Mouse (Mus musculus): ENCODE results near the gene Tyw5. TPM values are rescaled to one million over a fixed set of nuclear protein-coding genes. Genes with fewer than 3 reads are reported as not detected.

The Tyw5 gene
- polyA plus RNA-seq (2012; ENCODE audit: insufficient read depth, low replicate concordance): 1.4 TPM in 1 of 2 replicates, not detected in the other

DNA sequence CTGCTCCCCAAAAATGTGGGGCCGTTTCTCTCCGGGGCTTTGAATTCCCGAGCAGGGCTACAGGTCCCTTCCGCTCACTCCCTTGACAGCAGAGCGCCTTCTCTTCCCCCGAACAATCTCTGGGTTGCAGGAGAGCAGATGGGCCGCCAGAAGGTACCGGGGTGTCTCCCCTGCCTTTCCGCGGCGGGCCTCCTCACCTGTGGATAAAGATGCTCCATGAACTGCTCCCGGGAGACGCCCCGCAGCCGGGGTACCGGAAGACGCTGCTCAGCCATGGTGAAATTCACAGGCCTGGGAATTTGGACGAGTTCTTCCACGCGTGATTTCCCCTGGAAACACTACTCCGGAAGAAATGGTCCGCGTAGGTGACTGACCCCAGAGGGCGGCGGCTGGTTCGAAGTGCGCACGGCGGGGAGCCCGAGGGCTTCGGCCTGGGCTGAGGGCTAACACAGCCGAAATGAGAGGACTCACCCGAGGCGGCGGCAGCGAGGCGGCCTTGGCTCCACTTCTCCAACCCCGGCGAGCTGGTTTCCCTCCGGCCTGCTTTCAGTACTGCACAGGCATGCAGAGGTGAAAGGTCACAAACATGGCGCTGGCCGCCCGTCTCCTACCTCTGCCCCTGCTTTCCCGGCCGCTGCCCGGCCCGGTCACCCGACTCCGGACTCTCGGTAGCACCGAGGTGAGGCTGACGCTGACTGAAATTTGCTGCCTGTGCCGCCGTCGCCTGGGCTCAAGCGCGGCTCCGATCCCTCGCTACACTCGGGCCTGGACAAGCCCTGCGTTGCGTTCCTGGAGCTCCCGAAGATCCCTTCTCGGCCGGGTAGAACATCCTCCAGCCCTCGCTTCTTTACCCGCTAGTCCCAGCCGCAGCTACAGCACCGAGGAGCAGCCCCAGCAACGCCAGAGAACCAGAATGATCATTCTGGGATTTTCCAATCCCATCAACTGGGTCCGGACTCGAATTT, at the start of gene Tyw5, which contains the start of gene Maip1:
TSS of gene Tyw5 (minus strand) at position 915 of the 965 bp plus-strand sequence.
TSS of gene Maip1 (plus strand) at position 142 of the 965 bp plus-strand sequence.
- Histone ChIP-seq H3K27me3 (replicated peaks) (no peaks in the 10 kb centered on the region), H3K4me3 (replicated peaks) (peak within 1 kb of the TSS; percentile 98), H3K36me3 (replicated peaks; ENCODE audit: low read length) (peaks cover 17% of the 10 kb centered on the region), H3K9me3 (no peaks in the 10 kb centered on the region), H3K4me1 (peaks cover 35% of the 10 kb centered on the region)
- TF ChIP-seq GATA1 (IDR thresholded peaks at IDR 0.05; ENCODE audit: borderline replicate concordance, low read length): no peak
- no peak for TF ChIP-seq FLI1 (IDR thresholded peaks at IDR 0.05; ENCODE audit: low read length)

DNA sequence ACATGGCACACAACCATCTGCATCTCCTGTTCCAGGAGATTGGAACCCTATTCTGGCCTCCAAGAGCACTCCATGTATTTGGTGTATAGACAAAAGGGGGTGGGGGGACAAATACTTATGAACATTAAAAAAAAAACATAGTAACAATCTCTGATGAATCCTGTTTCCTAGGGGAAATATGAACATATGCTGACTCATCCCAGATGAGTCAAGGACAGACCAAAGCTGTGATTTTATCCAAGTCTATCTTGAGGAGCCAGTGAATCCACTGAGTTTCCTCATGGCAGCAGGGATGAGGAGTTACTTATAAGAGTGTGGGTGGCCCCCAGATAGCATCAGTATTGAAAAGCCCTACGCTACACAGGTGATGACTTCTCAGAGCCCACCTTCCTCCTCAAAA, 43.3 kb upstream of the Tyw5 start:
- H3K4me1 ChIP-seq: no peaks in the 10 kb centered on the region
- TF ChIP-seq FLI1 (IDR thresholded peaks at IDR 0.05; ENCODE audit: low read length) (no peak), GATA1 (IDR thresholded peaks at IDR 0.05; ENCODE audit: borderline replicate concordance, low read length) (no peak)
- peaks cover 9% of the 10 kb centered on the region for H3K9me3 ChIP-seq
- no peak overlapping the region for H3K4me3 ChIP-seq (replicated peaks)
- H3K36me3 ChIP-seq (replicated peaks; ENCODE audit: low read length): no peaks in the 10 kb centered on the region
- H3K27me3 ChIP-seq (replicated peaks): peaks cover 2% of the 10 kb centered on the region

DNA sequence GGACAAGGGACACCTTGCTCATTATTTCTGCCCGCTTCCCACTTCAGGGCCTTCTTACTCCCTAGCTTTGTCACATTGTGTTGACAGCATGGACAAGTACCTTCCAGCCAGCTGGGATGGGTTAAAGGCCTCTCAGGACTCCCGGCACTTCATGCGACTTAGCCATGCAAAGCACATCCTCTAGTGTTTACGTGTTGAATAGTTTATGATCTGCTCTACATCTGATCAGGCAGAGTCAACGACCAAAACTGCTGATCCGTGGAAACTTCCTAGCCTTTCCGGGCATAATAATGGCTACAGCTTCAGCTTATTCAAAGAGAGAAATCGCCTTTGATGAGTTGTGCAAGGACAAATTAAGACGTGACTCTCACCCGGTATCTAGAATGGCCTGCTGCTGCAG, 38.8 kb upstream of the Tyw5 start:
- no peaks in the 10 kb centered on the region for H3K4me1 ChIP-seq
- TF ChIP-seq FLI1 (IDR thresholded peaks at IDR 0.05; ENCODE audit: low read length): no peak
- no peak for TF ChIP-seq GATA1 (IDR thresholded peaks at IDR 0.05; ENCODE audit: borderline replicate concordance, low read length)
- no peaks in the 10 kb centered on the region for H3K9me3 ChIP-seq
- H3K27me3 ChIP-seq (replicated peaks): peaks cover 2% of the 10 kb centered on the region
- H3K36me3 ChIP-seq (replicated peaks; ENCODE audit: low read length): no peaks in the 10 kb centered on the region
- H3K4me3 ChIP-seq (replicated peaks): no peak overlapping the region

DNA sequence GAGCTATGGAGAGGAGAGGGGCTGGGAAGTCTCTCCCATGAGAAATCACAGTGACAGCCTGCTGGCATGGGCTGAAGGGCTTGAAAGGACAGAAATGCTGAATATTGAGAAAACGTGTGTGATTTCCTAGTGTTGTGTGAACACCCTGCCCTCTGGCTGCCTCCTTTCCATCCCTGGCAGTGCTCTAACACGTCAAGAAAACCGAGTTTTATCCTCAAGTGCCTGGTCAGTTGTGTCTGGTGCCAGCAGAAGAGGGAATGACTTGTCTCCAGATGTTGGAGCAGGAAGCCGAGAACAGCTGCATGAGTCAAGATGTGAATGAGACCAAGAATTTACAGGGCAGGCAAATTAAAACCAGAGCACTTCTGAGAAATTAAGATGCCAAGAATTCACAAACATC, 33.9 kb upstream of the Tyw5 start:
- peaks cover 9% of the 10 kb centered on the region for H3K27me3 ChIP-seq (replicated peaks)
- 0 out of 2 replicates have a peak, but pooled peaks cover 5% of the 10 kb centered on the region for H3K4me1 ChIP-seq
- H3K36me3 ChIP-seq (replicated peaks; ENCODE audit: low read length): no peaks in the 10 kb centered on the region
- no peaks in the 10 kb centered on the region for H3K9me3 ChIP-seq
- TF ChIP-seq FLI1 (IDR thresholded peaks at IDR 0.05; ENCODE audit: low read length) (no peak), GATA1 (IDR thresholded peaks at IDR 0.05; ENCODE audit: borderline replicate concordance, low read length) (no peak)
- H3K4me3 ChIP-seq (replicated peaks): no peak overlapping the region

DNA sequence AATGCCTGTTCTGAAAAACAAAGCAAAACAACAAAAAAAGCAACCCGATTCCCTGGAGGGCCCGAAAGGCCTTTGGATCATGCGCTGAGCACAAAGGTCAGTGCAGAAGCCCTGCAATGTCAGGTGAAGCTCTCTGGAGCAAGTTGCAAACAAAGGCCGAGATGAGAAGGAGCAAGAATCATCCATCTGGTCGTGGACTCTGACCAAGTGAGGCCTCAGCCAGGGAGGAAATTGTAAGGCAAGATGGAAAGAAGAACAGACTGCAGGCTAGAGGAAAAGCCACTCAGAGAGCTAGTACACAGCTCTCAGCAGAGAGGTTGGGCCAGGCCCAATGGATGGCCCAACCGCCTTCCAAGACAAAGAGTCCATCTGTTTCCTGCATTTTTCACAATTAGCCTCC, 32.1 kb upstream of the Tyw5 start:
- Histone ChIP-seq H3K36me3 (replicated peaks; ENCODE audit: low read length) (no peaks in the 10 kb centered on the region), H3K4me3 (replicated peaks) (no peak overlapping the region), H3K27me3 (replicated peaks) (peaks cover 10% of the 10 kb centered on the region), H3K9me3 (no peaks in the 10 kb centered on the region), H3K4me1 (peaks cover 9% of the 10 kb centered on the region; the same call in 1 of the 2 replicates)
- no peak for TF ChIP-seq FLI1 (IDR thresholded peaks at IDR 0.05; ENCODE audit: low read length)
- TF ChIP-seq GATA1 (IDR thresholded peaks at IDR 0.05; ENCODE audit: borderline replicate concordance, low read length): no peak

DNA sequence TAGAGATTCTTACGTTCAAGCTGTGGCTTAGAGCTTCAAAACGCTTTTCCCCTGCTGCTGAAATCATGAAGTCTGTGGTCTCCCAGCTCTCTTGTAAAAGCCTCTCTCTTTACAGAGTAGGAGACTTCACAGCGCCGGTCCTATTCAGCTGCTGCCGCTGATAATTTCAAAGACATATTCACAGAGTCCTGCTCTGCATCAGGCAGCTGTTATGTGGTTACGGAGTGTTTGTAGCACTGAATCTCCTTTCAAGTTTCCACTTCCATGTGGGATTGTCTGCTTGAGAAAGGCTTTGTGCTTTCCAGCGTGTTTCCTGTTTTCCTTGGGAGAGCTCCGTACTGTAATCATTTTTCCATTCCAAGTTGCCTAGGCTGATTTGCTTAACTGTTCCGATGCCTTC, 30.1 kb upstream of the Tyw5 start:
- TF ChIP-seq GATA1 (IDR thresholded peaks at IDR 0.05; ENCODE audit: borderline replicate concordance, low read length): no peak
- no peak for TF ChIP-seq FLI1 (IDR thresholded peaks at IDR 0.05; ENCODE audit: low read length)
- no peak overlapping the region for H3K4me3 ChIP-seq (replicated peaks)
- H3K9me3 ChIP-seq: no peaks in the 10 kb centered on the region
- peaks cover 9% of the 10 kb centered on the region; the same call in 1 of the 2 replicates for H3K4me1 ChIP-seq
- H3K36me3 ChIP-seq (replicated peaks; ENCODE audit: low read length): no peaks in the 10 kb centered on the region
- peaks cover 12% of the 10 kb centered on the region for H3K27me3 ChIP-seq (replicated peaks)

DNA sequence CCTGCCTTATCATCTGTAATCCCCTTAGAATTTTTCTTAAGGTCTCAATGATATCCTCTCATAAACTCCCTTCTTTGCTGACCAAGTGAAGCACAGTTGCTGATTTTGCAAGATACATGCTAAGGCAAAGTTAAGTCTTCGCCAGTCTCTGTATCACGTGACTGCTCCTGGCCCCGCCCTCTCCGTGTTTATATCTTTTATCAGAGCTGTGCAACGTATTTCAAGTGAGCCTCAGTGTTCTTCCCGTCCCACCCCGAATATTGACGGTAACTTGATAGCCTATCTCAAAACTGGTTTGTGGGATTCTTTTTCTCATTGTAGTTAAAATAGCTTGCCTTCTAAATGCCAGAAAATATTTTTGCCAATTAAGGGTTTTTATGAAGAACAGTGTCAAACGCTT, 29.5 kb upstream of the Tyw5 start:
- peaks cover 16% of the 10 kb centered on the region for H3K27me3 ChIP-seq (replicated peaks)
- H3K4me3 ChIP-seq (replicated peaks): no peak overlapping the region
- no peaks in the 10 kb centered on the region for H3K36me3 ChIP-seq (replicated peaks; ENCODE audit: low read length)
- H3K4me1 ChIP-seq: peaks cover 9% of the 10 kb centered on the region; the same call in 1 of the 2 replicates
- no peak for TF ChIP-seq GATA1 (IDR thresholded peaks at IDR 0.05; ENCODE audit: borderline replicate concordance, low read length)
- no peak for TF ChIP-seq FLI1 (IDR thresholded peaks at IDR 0.05; ENCODE audit: low read length)
- no peaks in the 10 kb centered on the region for H3K9me3 ChIP-seq

DNA sequence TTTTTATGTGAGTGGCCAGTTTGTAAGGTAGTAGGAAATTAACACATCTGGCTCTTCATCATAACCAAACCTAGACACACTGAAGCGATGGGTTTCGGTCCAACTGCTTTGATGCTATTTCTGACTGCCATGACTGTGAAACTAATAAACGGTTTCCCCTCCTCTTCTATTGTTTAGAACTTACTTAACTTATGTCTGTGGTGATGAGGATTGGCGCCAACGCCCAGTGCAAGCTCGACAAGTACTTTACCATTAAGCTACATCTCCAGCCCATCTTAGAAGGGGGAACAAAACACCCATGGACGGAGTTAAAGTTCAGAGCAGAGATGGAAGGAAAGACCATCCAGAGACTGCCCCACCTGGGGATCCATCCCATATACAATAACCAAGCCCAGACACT, 26.2 kb upstream of the Tyw5 start:
- H3K4me3 ChIP-seq (replicated peaks): no peak overlapping the region
- no peaks in the 10 kb centered on the region for H3K9me3 ChIP-seq
- H3K4me1 ChIP-seq: peaks cover 24% of the 10 kb centered on the region
- no peak for TF ChIP-seq FLI1 (IDR thresholded peaks at IDR 0.05; ENCODE audit: low read length)
- no peak for TF ChIP-seq GATA1 (IDR thresholded peaks at IDR 0.05; ENCODE audit: borderline replicate concordance, low read length)
- no peaks in the 10 kb centered on the region for H3K36me3 ChIP-seq (replicated peaks; ENCODE audit: low read length)
- H3K27me3 ChIP-seq (replicated peaks): peaks cover 33% of the 10 kb centered on the region

DNA sequence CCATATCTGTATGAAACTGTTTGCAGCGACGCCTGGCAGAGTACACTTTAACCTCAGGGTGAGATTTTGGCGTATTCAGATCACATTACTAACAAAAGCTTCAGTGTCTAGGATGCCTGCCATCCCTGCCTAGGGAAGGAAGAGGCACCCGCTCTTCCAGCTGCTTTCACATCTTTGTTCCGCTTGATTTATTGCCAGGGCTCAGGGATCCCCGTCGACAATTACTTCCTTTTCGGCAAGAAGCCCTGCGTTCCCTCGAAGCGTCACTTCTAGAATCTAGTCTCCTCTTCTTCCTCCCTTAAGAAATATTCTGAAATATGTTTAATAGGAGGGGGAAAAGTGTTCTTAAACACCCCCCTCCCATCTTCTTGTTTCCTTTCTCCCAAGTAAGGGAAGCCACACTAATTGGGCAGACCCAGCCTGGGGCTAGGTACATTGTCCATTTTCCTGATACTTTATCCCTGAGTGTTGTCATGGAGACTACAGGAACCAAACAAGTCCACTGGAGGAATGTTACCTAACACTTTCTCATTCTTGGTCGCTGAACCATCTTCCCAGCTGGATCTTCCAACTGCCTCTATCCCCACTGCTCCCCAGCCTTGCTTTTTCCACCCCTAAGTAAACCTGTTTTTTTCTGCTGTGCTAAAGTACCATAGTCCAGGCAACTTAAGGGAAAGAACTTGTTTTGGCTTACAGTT, 23.0 kb upstream of the Tyw5 start:
- Histone ChIP-seq H3K4me1 (peaks cover 22% of the 10 kb centered on the region), H3K9me3 (no peaks in the 10 kb centered on the region), H3K4me3 (replicated peaks) (peak overlapping the region; percentile 85), H3K27me3 (replicated peaks) (peaks cover 35% of the 10 kb centered on the region), H3K36me3 (replicated peaks; ENCODE audit: low read length) (no peaks in the 10 kb centered on the region)
- TF ChIP-seq FLI1 (IDR thresholded peaks at IDR 0.05; ENCODE audit: low read length): no peak
- no peak for TF ChIP-seq GATA1 (IDR thresholded peaks at IDR 0.05; ENCODE audit: borderline replicate concordance, low read length)

Measured in megakaryocyte, embryonic 14.5 days (primary cell).